Mouse (Mus musculus): ENCODE data around the gene Snrnp27.

DNA sequence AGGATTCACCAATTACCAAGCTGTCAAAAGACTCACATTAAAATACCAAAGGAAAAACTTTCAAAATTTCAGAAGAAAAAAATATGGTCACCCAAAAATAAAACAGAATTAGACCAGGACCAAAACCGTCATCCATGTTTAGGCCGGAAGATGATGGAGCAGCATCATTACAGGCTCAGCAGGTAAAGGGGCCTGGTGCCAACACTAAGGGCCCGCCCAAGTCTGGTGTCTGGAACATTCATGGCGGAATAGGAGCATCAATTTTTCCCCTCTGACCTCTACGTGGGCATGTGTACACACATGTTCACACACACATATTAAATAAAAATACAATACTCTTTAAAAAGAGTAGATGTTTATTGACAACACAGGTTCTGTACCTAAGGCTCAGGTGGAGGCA is 44.4 kb upstream of the Snrnp27 start:
- no peak for TF ChIP-seq POLR2A (IDR thresholded peaks at IDR 0.05; ENCODE audit: borderline replicate concordance, low read depth, low read length)
- TF ChIP-seq CTCF (IDR thresholded peaks at IDR 0.05; ENCODE audit: low read depth, low read length) = no peak
